Mouse (Mus musculus) heart, adult 8-10 months (tissue): ENCODE measurements at regions not wholly inside any gene's neighbourhood (a gene's known extent, or its start where the extent isn't known, plus 50 kb on each side); places are given as distances from the start of the nearest gene placed in this dataset.
A peak's percentile ranks its signal among the peaks of the same experiment; 100 is the strongest.

Experiments
- DNase-seq: peaks from one replicate; pipeline ENCODE4 v3.0.0; 2022; ENCODE audit warnings: low spot score

DNA sequence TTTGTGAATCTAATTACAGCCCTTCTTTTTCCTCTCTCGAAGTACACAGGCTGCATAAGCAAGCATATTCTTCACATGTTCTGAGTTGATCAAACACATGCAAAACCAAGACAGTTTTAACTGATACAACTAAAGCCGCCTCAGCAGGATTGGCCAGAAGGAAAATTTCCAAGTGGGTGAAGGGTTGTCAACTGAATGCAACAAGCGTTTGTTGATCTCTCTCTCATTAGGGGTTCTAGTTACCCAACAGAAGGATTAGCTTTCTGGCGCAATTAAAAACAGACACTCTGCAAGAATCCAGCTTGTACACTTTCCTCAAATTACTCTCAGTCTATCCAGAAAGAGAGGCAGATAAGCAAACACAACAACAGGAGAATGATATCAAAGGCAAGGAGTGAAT lies 367.5 kb upstream of the Cited2 start:
- DNase-seq = no peak

DNA sequence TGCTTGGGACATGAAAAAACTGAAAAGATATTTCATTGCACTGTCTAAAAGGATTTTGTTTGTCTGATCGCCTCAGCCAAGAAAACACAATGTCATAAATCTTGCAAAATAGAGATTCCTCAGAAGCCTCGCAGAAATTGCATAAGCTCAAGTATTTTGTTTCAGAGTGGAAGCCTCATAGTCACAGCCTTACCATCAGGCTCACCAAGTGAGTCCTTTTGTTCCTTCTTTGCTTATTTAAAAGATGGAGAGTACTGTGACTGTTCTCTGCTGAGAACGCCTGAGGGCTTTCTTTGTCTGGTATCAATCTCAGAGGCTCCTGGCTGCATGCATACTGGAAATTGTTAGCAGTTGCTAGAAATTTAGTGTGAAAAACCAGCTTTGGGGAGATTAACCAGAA lies 367.0 kb upstream of the Cited2 start:
- no peak for DNase-seq

- DNase-seq = no peak
Measured at GRCm38 (mm10) chr10:17362643-17363042, 360.4 kb upstream of the Cited2 start.

DNA sequence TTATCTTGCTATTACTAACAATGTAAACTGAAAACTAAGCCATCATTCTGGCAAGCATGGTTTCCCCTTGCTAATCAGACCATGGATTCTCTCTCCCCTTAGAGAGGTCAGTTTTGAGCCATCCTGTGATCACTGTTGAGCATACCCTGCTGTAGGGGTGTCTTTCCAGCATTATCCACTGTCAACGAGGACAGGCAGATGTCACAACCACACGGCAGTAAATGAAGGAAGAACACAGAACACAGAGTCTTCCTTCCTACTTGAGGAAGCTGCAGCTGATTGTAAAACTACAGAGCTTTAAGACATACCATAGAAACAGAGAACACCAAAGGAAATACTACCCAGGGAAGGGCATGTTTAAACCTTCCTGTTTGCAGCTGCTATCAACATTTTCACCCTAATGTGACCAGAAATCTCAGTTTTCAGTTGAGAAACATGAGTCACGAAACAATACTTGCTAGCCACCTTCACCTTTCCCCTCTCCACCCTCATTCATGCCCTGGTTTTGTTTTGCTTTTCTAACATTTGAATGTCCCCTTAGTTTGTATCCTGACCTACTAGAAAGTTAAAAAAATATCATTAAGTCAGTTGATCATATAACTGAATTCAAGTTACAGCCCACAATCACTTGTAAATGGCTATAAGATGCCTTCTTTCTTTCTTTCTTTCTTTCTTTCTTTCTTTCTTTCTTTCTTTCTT lies 356.8 kb upstream of the Cited2 start:
- DNase-seq = no peak

- peak; percentile 76 for DNase-seq
Measured at GRCm38 (mm10) chr10:17367026-17367425, 356.0 kb upstream of the Cited2 start.

- DNase-seq = no peak
Measured at GRCm38 (mm10) chr10:17367430-17367829, 355.6 kb upstream of the Cited2 start.

DNA sequence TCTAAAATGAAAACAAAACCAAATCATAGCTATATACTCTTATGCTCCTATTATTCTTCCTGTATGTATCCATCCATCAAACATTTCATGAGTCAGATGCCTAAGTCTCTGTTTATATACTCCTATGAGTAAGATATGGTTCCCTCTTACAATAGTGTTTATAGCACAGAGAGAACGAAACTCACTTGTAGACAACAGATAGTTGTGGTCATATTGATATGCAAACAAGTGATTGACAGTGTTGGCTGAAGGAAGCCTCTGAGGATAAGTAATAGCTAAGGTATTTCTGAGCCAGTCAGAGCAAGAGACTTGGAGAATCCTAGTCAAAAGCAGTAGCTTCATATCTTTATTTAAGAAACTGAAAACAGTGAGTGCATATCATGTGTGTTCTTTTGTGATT lies 354.4 kb upstream of the Cited2 start:
- DNase-seq = no peak

DNA sequence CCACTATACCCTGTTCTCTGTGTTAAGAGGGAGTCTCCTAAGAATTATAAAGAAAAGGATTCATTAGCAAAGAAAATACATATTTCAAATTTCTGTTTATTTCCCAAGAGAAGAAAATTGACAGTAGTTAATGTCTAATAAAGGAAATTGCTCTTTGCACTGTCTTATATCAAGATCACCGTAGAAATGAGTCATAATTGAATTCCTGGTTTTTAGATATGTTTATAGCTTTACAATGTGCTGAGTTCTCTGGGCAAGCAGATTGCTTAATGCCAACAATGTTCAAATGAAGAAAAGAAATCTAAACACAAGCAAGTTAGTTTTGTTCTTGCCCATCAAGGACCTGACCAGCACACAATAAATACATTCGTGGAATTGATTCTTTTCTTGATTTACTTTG lies 350.1 kb upstream of the Cited2 start:
- DNase-seq = no peak

GRCm38 (mm10) chr10:17374047-17374446 lies 349.0 kb upstream of the Cited2 start:
- DNase-seq = no peak

- DNase-seq = no peak
Measured at GRCm38 (mm10) chr10:17382990-17383389, 340.0 kb upstream of the Cited2 start.

DNA sequence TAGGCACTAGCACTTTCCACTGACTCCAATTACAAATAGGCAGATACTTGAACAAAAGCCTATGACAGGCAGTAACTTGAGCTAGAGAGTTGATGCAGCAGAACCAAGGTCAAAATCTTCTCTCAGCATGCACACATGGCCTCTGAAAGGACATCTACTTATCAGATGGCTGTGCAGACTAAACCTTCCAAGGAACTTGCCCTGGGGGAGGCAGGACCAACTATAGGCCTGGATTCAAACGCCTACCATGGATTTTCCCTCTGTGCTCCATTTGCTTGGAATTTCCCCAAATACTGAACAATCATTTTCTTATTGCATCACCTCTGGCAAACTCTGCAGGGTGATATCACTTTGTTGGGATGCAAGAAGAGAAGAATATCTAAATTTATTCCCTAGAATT lies 337.8 kb upstream of the Cited2 start:
- DNase-seq = peak; percentile 71

- no peak for DNase-seq
Measured at GRCm38 (mm10) chr10:17387296-17387695, 335.7 kb upstream of the Cited2 start.

DNA sequence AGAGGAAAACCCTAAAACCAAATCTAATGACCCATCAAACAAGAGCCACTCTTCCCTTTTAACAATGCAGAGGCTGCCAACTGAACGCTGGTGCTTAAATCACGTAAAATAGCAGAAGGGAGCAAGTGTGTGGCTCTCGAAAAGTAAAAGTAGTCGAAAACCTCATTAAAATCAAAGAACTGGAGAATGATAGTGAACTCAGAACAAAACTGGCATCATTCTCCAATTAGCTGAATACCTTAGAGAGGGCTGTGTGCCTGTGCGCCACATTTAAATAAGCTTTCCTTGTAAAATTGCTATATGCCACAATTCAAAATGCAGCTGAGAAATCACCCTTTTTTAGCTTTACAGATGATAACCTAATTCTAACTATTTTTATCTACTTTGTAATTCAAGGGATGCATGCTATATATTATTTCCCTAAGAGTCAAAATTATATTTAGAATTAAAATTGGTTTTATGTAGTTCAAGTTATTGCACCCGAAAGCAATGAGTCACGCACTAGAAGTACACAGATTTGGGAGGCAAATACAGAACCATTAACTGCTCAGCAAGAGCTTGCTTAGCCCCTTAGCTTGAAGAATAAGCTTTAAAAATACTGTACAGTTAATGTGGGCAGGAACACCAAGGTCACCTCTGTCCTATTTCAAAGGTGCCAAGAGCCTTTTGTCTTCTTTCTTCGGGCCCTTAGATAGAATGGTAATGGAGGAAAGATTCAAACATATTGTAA lies 327.4 kb upstream of the Cited2 start:
- no peak for DNase-seq

- DNase-seq = no peak
Measured at GRCm38 (mm10) chr10:17403899-17404298, 319.1 kb upstream of the Cited2 start.

DNA sequence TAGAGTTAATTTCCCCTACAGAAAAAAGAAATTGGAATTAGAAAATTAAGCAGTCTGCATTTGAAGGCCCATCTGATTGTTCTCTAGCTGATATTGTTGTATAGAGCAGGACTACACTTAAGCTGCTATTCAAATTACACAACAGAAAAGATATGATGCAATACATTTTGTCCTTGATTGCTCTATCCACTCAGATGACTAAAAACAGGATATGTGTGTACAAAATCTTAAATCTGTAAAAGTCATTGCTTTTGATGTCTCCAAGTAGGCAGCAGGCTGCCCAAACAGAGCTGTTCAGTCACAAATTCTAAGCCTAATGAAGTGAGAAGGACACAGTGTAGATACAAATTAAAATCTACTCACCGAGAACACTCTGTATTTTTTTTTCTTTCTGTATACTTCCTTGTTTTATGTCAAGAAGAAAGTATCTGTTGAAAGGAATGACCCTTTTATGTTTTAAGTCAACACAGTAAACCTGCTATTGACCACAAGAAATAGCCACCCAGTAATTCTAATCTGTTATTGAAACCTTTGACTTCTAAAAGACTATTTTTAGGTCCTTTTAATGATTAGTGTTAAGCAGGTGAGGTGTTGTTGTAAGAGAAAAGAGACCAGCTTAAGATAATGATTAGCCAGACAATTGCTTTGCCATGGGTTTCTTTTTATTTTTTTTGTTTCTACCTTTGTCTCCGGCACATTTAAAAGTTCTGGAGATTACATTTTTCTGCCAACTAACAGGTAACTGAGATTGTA lies 315.0 kb upstream of the Cited2 start:
- DNase-seq = no peak

- no peak for DNase-seq
Measured at GRCm38 (mm10) chr10:17408781-17409180, 314.2 kb upstream of the Cited2 start.

- DNase-seq = no peak
Measured at GRCm38 (mm10) chr10:17411300-17411987, 311.6 kb upstream of the Cited2 start.

GRCm38 (mm10) chr10:17415112-17415511 lies 307.9 kb upstream of the Cited2 start:
- no peak for DNase-seq

DNA sequence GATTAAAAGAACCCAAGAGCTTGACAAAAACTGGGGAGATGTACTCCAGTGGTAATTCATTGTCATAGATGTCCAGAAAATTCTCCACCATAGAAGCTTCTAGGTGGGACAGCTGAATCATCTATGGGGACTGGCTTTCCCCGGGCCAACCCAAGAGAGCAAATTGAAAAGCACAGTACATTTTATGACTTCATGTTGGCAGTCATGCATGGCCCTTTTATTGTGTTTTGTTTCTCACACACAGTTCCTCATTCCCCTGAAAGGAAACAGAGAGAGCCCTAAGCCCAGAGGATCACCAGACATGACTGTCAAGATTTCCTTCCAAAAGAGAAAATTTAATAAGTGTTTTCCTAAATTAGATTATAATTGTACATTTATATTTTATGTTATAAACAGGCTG lies 306.9 kb upstream of the Cited2 start:
- DNase-seq = no peak

DNA sequence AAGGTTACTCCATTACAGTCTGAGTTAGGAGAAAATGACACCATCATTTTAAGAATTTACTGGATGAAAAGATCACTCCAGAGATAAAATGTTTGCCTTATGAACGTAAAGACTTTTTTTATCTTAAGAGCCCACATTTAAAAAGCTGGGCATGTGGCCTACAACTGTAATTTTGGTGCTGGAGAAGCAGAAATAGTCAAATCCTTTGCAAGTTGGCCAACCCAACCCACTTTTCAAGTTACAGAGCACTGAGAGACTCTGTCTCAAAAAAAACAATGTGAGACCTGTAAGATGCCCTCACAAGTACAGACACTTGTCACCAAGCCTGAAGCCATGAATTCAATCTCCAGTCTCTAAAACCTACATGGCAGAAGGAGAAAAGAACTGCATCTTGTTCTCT lies 305.6 kb upstream of the Cited2 start:
- no peak for DNase-seq

GRCm38 (mm10) chr10:17418227-17418685 lies 304.8 kb upstream of the Cited2 start:
- peak; percentile 55 for DNase-seq
